Mouse (Mus musculus) limb, embryonic 12.5 days (tissue): ENCODE results near the gene Aloxe3. TPM values are rescaled to one million over a fixed set of nuclear protein-coding genes. Genes with fewer than 3 reads are reported as not detected.

Source experiments
- ATAC-seq: fragments of 200-750 bp; cut with Nextera tagmentation; 2 replicates; pipeline ENCODE4 v1.8.0; 2017; ENCODE audit warnings: low read depth, moderate TSS enrichment; ENCODE audit not compliant: insufficient number of reproducible peaks, insufficient read depth, low FRiP score, low TSS enrichment
- H3K27ac ChIP-seq: fragments of 300-500 bp; sonication (generic); 2 replicates; pipeline ENCODE4 v1.5.1; 2016; ENCODE audit warnings: mild to moderate bottlenecking, moderate library complexity
- H3K27me3 ChIP-seq: fragments of 300-500 bp; sonication (generic); 2 replicates; pipeline ENCODE4 v1.6.1; 2016; ENCODE audit warnings: mild to moderate bottlenecking, moderate library complexity
- H3K36me3 ChIP-seq: fragments of 300-500 bp; sonication (generic); 2 replicates; pipeline ENCODE4 v1.6.1; 2016; ENCODE audit warnings: mild to moderate bottlenecking, moderate library complexity
- H3K4me1 ChIP-seq: fragments of 300-500 bp; sonication (generic); replicated peaks from 2 replicates; pipeline ENCODE4 v1.6.1; 2016
- H3K4me2 ChIP-seq: fragments of 300-500 bp; sonication (generic); 2 replicates; pipeline ENCODE4 v1.6.1; 2016; ENCODE audit warnings: mild to moderate bottlenecking, moderate library complexity
- H3K4me3 ChIP-seq: fragments of 300-500 bp; sonication (generic); replicated peaks from 2 replicates; pipeline ENCODE4 v1.5.1; 2016; ENCODE audit warnings: mild to moderate bottlenecking
- H3K9ac ChIP-seq: fragments of 300-500 bp; sonication (generic); replicated peaks from 2 replicates; pipeline ENCODE4 v1.6.1; 2016; ENCODE audit warnings: mild to moderate bottlenecking, moderate library complexity
- H3K9me3 ChIP-seq: fragments of 300-500 bp; sonication (generic); 2 replicates; pipeline ENCODE4 v1.6.1; 2016; ENCODE audit warnings: mild to moderate bottlenecking, moderate library complexity
- WGBS: fragments of 180-500 bp; shearing (Covaris S2); methylation state at CpG from one replicate; pipeline ENCODE4 v1.1.7; 2016; 5-methylcytosine and 5-hydroxymethylcytosine counted together
- polyA plus RNA-seq: library from polyadenylated mRNA; unstranded; fragments of >200 nt; fragmentation: Nextera tagmentation; extraction: Ambion mirVana; gene quantifications from 2 replicates; pipeline ENCODE4 v1.2.1, GENCODE M21; 2016

Aloxe3 gene
- polyA plus RNA-seq, 1 experiment from 2014 or later: 0.58 TPM

DNA sequence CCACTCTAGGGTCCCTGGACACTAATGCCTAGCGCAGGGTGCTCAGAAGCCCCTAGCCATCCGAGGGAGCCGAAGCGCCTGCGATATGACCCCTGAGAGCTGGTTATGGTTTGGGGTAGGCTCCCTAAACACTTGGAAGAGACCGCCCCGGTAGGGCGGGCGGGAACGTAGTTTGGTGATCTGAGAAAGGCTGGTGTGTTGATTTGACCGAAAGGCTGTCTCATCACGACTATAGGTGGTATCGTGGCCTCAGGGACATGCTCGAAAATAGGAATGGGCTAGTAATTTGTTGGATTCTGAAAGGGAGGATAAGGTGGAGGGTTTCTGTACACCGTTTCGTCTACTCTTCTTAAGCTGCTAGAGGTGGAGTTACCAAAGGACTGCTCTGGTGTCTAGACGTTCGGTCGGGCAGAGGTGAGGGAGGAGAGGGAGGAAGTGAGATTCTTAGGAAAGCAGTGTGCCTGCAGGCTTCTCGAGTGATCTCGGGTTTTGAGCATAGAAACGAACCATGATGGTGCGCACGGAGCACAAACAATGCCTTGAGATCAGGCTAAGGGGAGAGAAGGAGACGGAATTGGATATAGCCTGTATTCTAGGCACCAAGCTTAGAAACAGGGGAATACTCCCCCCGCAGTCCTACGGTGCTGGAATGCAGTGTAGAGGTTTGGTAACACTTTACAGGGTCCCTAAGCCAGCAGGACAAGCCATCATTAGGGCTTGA is 30.0 kb upstream of the Aloxe3 start:
- WGBS: 2% methylated on average over 27 of the region's 27 CpGs
- H3K27me3 ChIP-seq: no peaks in the 10 kb centered on the region
- ATAC-seq: no peak
- peaks cover 24% of the 10 kb centered on the region for H3K36me3 ChIP-seq
- H3K4me1 ChIP-seq: peaks cover 63% of the 10 kb centered on the region
- no peaks in the 10 kb centered on the region for H3K9me3 ChIP-seq
- H3K27ac ChIP-seq: peak overlapping the region; percentile 78
- H3K4me2 ChIP-seq: peak overlapping the region; percentile 98
- peak overlapping the region; percentile 64 for H3K9ac ChIP-seq
- H3K4me3 ChIP-seq: peak overlapping the region; percentile 57

DNA sequence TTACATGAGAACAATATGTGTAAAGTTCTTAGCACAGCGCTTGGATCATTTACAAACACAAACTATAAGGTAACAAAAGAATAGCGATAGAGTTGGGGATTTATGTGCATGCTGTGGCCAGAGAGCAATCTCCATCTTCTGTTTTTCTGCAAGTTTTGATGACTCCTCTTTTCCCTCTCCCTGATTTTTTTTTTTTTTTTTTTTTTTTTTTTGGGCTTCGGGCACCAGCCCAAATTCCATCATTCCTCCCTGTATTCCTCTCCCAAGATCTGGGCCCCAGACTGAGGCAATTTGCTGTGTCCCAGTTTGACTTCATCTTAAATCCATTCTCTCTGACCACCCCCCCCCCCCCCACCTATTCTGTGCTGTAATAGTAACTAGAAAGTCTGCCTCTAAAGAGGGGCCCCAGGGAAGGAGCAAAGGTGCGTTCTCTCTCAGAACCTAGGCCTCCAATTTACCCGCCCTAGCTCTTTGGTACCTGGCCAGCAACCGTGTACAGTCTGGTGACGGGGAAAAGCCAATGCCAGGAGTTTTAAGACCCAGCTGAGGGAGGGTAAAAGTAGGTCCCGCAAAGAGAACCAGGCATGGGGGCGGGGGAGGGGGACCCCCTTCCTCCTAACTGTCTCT is 29.2 kb upstream of the Aloxe3 start:
- Histone ChIP-seq H3K9ac (peak overlapping the region; percentile 40; the same call in 1 of the 2 replicates), H3K4me2 (peak overlapping the region; percentile 98), H3K27ac (peak overlapping the region; percentile 81), H3K9me3 (no peaks in the 10 kb centered on the region), H3K27me3 (no peaks in the 10 kb centered on the region), H3K36me3 (peaks cover 24% of the 10 kb centered on the region), H3K4me3 (peak overlapping the region; percentile 57), H3K4me1 (peaks cover 61% of the 10 kb centered on the region)
- ATAC-seq: no peak
- WGBS: 16% methylated on average over 9 of the region's 9 CpGs

DNA sequence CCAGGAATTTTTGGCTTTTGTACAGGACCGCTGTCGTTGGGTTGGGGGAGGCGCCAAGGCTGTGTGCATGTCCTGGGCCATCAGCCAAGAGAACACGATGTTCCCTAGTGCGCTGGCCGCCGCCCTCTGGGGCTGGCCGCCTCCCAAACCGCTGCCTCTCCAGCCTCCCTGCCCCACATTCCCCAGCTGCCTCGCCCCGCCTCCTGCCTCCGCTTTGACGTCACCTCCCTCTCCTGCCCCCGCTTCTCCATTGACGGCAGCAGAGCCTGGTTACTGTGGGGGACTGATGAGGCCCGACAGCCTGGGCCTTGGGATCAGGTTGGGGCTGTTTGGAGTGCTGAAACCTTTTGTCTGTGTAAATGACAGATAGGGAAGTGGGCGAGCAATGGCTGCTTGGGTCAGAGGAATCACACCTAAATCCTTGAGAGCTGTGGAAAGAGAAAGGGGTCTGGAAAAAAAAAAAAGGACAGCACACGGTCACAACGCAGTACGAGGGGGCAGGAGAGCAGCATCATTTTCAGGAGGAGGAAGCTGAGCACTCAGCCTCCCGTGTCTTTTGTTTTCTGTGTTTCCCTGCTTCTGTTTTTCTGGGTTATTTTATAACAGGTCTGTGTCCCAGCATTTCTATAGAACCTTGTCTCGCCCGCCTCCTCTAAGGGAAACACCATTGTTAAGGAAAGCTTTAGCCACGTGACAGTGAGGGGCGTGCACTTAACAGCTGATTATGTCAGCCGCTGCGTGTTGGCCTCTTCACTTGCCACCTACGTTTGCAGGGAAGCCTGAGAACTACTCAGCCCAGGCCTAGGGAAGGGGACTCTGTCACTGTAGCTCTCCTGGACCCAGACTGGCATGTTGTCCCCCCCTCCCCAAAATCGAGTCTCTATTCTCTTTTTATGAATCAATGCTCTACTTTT is 28.5 kb upstream of the Aloxe3 start:
- Histone ChIP-seq H3K36me3 (peaks cover 24% of the 10 kb centered on the region), H3K9me3 (no peaks in the 10 kb centered on the region), H3K9ac (peak overlapping the region; percentile 40), H3K4me2 (peak overlapping the region; percentile 98), H3K27me3 (no peaks in the 10 kb centered on the region), H3K4me1 (peaks cover 56% of the 10 kb centered on the region), H3K27ac (peak overlapping the region; percentile 81), H3K4me3 (peak overlapping the region; percentile 39)
- no peak for ATAC-seq
- 5% methylated on average over 29 of the region's 29 CpGs for WGBS

DNA sequence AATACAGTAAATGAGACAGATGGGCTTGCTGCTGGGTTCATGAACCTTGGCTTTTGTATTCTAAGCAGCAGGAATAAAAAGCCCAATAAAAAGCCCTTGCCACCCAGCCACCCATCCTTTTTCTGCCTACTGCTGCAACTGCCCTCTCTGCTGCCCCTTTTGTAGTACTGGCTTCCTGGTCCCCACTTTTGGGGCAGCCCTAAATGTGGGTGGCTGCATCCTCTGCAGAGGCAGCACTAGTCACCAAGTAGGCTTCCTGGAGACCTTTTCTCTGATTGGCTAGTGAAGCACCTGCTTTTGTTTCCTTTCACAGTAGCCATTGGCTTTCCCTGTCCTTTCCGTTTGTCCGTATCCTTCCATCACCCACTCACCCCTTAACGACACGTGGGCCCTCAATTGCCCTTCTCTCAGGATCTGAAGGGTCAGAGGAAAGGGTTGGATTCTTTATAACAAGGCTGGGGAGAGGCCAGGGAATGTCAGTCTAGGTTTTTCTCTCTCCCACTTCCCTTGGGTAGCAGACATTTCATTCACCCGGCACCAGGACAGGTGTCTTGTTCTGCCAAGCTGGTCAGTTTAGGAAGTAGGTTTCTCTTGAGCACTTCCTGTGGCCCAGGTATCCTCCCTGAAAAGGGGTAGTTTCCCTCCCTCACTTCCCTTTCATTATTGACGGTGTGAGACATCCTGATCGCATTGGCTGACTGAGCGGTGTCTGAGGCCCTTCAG is 27.5 kb upstream of the Aloxe3 start:
- H3K9me3 ChIP-seq: no peaks in the 10 kb centered on the region
- peak overlapping the region; percentile 65; the same call in 1 of the 2 replicates for H3K9ac ChIP-seq
- WGBS: 23% methylated on average over 8 of the region's 8 CpGs
- peak overlapping the region; percentile 49 for H3K4me3 ChIP-seq
- peak overlapping the region; percentile 98 for H3K4me2 ChIP-seq
- H3K27ac ChIP-seq: peak overlapping the region; percentile 81
- no peak for ATAC-seq
- H3K27me3 ChIP-seq: no peaks in the 10 kb centered on the region
- H3K36me3 ChIP-seq: peaks cover 27% of the 10 kb centered on the region
- H3K4me1 ChIP-seq: peaks cover 56% of the 10 kb centered on the region

DNA sequence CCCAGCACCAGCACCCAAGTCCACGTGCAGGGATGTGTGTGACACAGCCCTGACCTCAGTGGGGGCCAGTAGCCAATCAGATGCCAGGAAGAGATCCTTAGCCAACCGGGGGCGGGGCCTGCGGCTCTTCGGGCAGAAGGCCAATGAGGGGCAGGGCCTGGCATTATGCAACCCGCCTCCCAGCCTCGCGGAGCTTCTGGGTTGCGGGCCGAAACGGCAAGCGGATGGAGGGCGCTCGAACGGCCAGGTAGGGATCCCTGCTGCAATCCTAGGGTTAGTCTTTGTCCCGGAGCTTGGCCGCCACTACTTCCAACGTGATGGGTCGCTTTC is 27.0 kb upstream of the Aloxe3 start:
- Histone ChIP-seq H3K36me3 (peaks cover 32% of the 10 kb centered on the region), H3K9ac (peak overlapping the region; percentile 65), H3K4me3 (peak overlapping the region; percentile 49), H3K4me1 (peaks cover 56% of the 10 kb centered on the region), H3K9me3 (no peaks in the 10 kb centered on the region), H3K27ac (peak overlapping the region; percentile 84), H3K27me3 (no peaks in the 10 kb centered on the region), H3K4me2 (peak overlapping the region; percentile 98)
- under 1% methylated on average over 19 of the region's 19 CpGs for WGBS
- no peak for ATAC-seq

DNA sequence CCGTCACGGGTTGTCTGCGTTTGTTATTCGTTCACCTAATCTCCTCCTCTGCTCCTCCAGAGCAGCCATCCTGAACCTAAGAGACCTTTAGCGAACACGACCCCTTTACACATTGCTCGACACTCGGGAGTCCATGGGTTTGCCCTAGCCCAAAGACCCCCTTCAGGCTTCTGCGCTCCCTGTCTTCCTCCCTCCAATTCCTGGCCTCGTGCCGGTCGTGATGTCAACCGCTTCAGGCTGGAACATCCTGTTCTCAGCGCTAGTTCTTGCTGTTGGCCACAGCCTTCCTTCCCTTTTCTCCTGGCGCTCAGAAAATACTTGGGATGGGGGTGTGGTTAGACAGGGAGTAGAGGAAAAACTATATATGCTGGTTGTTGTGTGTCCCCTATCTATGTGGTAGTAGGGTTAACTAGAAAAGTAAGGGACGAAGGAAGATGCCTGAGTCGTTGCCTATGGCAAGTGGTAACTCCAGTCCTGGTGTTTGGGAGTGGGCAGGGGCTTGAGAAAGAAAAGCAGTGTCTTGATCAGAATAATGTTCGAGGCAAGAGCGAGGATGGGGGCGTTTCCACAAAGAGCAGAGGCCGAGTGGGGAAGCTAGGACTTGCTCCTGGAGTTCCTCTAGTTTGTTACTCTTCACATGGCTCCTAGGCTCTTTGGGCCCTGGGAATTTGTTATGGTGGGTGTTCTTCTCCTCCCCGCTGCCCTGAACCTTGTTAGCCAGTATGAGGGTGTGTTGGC is 26.4 kb upstream of the Aloxe3 start:
- Histone ChIP-seq H3K9ac (peak overlapping the region; percentile 65), H3K4me2 (peak overlapping the region; percentile 98), H3K27ac (peak overlapping the region; percentile 84), H3K4me3 (peak overlapping the region; percentile 49), H3K36me3 (peaks cover 38% of the 10 kb centered on the region), H3K9me3 (no peaks in the 10 kb centered on the region), H3K27me3 (no peaks in the 10 kb centered on the region), H3K4me1 (peaks cover 55% of the 10 kb centered on the region)
- no peak for ATAC-seq
- whole genome bisulfite sequencing: under 1% methylated on average over 22 of the region's 22 CpGs

- Histone ChIP-seq H3K27ac (peak overlapping the region; percentile 84), H3K4me1 (peaks cover 52% of the 10 kb centered on the region), H3K4me3 (peak overlapping the region; percentile 49), H3K36me3 (peaks cover 44% of the 10 kb centered on the region), H3K4me2 (peak overlapping the region; percentile 98), H3K9ac (peak overlapping the region; percentile 65; the same call in 1 of the 2 replicates), H3K9me3 (no peaks in the 10 kb centered on the region), H3K27me3 (no peaks in the 10 kb centered on the region)
- WGBS: under 1% methylated on average over 23 of the region's 23 CpGs
- ATAC-seq: no peak
These were observed 25.8 kb upstream of the Aloxe3 start for GRCm38 (mm10) chr11:69099915-69100345.

DNA sequence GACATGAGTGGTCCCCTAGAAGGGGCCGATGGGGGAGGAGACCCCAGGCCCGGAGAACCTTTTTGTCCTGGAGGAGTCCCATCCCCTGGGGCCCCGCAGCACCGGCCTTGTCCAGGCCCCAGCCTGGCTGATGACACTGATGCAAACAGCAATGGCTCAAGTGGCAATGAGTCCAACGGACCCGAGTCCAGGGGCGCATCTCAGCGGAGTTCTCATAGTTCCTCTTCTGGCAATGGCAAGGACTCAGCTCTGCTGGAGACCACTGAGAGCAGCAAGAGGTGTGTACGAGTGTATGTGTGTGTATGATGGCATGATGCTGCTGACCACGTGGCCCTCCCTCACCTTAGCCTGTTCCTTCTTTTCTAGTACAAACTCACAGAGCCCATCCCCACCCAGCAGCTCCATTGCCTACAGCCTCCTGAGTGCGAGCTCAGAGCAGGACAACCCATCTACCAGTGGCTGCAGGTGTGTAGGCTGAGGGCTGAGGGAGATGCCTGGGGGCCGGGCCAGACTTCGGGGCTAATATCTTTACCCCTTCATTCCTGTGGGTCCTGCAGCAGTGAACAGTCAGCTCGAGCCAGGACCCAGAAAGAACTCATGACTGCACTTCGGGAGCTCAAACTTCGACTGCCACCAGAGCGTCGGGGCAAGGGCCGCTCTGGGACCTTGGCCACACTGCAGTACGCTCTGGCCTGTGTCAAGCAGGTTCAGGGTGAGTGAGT is 24.9 kb upstream of the Aloxe3 start:
- Histone ChIP-seq H3K27me3 (no peaks in the 10 kb centered on the region), H3K27ac (peak overlapping the region; percentile 84; the same call in 1 of the 2 replicates), H3K9me3 (no peaks in the 10 kb centered on the region), H3K9ac (peak overlapping the region; percentile 65; the same call in 1 of the 2 replicates), H3K4me1 (peaks cover 48% of the 10 kb centered on the region), H3K36me3 (peaks cover 53% of the 10 kb centered on the region), H3K4me2 (peak overlapping the region; percentile 98), H3K4me3 (peak overlapping the region; percentile 49)
- 91% methylated on average over 20 of the region's 20 CpGs for WGBS
- ATAC-seq: no peak

GRCm38 (mm10) chr11:69101604-69102402 is 23.9 kb upstream of the Aloxe3 start:
- no peak overlapping the region for H3K4me3 ChIP-seq
- peaks cover 37% of the 10 kb centered on the region for H3K4me1 ChIP-seq
- no peak overlapping the region for H3K9ac ChIP-seq
- H3K27ac ChIP-seq: no peak overlapping the region
- 89% methylated on average over 21 of the region's 21 CpGs for WGBS
- H3K4me2 ChIP-seq: no peak overlapping the region
- H3K27me3 ChIP-seq: no peaks in the 10 kb centered on the region
- no peak for ATAC-seq
- no peaks in the 10 kb centered on the region for H3K9me3 ChIP-seq
- peaks cover 63% of the 10 kb centered on the region for H3K36me3 ChIP-seq
